Mouse (Mus musculus) heart, embryonic 12.5 days (tissue): ENCODE results near the gene Fam160a2. TPM values are rescaled to one million over a fixed set of nuclear protein-coding genes. Genes with fewer than 3 reads are reported as not detected.
A peak's percentile ranks its signal among the peaks of the same experiment; 100 is the strongest.
"Not testable (repeated sequence)": the region's sequence is repeated elsewhere in the genome, so short reads cannot be mapped to it uniquely, and the experiment has no call there.

Source experiments
- ATAC-seq: fragments of 200-750 bp; cut with Nextera tagmentation; 2 replicates; pipeline ENCODE4 v1.8.0; 2017; ENCODE audit warnings: moderate TSS enrichment, moderate library complexity; ENCODE audit not compliant: insufficient number of reproducible peaks, low FRiP score
- H3K27ac ChIP-seq: fragments of 300-500 bp; sonication (generic); 2 replicates; pipeline ENCODE4 v1.5.1; 2016; ENCODE audit warnings: mild to moderate bottlenecking, moderate library complexity; ENCODE audit not compliant: poor library complexity, severe bottlenecking
- H3K27me3 ChIP-seq: fragments of 300-500 bp; sonication (generic); replicated peaks from 2 replicates; pipeline ENCODE4 v1.6.1; 2016; ENCODE audit warnings: mild to moderate bottlenecking, moderate library complexity
- H3K36me3 ChIP-seq: fragments of 300-500 bp; sonication (generic); 2 replicates; pipeline ENCODE4 v1.6.1; 2016; ENCODE audit warnings: mild to moderate bottlenecking, moderate library complexity
- H3K4me1 ChIP-seq: fragments of 300-500 bp; sonication (generic); replicated peaks from 2 replicates; pipeline ENCODE4 v1.6.1; 2016; ENCODE audit warnings: mild to moderate bottlenecking
- H3K4me2 ChIP-seq: fragments of 300-500 bp; sonication (generic); 2 replicates; pipeline ENCODE4 v1.6.1; 2016; ENCODE audit warnings: mild to moderate bottlenecking, moderate library complexity
- H3K4me3 ChIP-seq: fragments of 300-500 bp; sonication (generic); 2 replicates; pipeline ENCODE4 v1.5.1; 2016; ENCODE audit warnings: mild to moderate bottlenecking
- H3K9ac ChIP-seq: fragments of 300-500 bp; sonication (generic); 2 replicates; pipeline ENCODE4 v1.6.1; 2016; ENCODE audit warnings: mild to moderate bottlenecking, moderate library complexity
- H3K9me3 ChIP-seq: fragments of 300-500 bp; sonication (generic); replicated peaks from 2 replicates; pipeline ENCODE4 v1.6.1; 2016; ENCODE audit warnings: mild to moderate bottlenecking, moderate library complexity
- WGBS: fragments of 180-500 bp; shearing (Covaris S2); methylation state at CpG from one replicate; pipeline ENCODE4 v1.1.7; 2016; 5-methylcytosine and 5-hydroxymethylcytosine counted together
- polyA plus RNA-seq: library from polyadenylated mRNA; unstranded; fragments of >200 nt; fragmentation: Nextera tagmentation; extraction: Ambion mirVana; gene quantifications from 2 replicates; pipeline ENCODE4 v1.2.1, GENCODE M21; 2016

Gene Fam160a2
- polyA plus RNA-seq, 1 experiment from 2014 or later, result 34.0 TPM

- not testable (repeated sequence) for H3K4me1 ChIP-seq, H3K4me3 ChIP-seq, H3K36me3 ChIP-seq, H3K9me3 ChIP-seq, H3K27me3 ChIP-seq, H3K9ac ChIP-seq, H3K27ac ChIP-seq, H3K4me2 ChIP-seq
- WGBS, result no CpG with 5 or more reads among the region's 5 CpGs
- peak; percentile 45; the same call in 1 of the 2 replicates for ATAC-seq
These were observed 43.8 kb downstream of the Fam160a2 start for GRCm38 (mm10) chr7:105356064-105356463.

- Histone ChIP-seq H3K36me3 (no peaks in the 10 kb centered on the region), H3K27me3 (no peaks in the 10 kb centered on the region), H3K9me3 (no peaks in the 10 kb centered on the region), H3K9ac (no peak overlapping the region), H3K27ac (no peak overlapping the region), H3K4me2 (no peak overlapping the region), H3K4me3 (no peak overlapping the region), H3K4me1 (no peaks in the 10 kb centered on the region)
- ATAC-seq, result no peak
- 77% methylated on average over 2 of the region's 2 CpGs for WGBS
These were observed 57.1 kb downstream of the Fam160a2 start for GRCm38 (mm10) chr7:105342752-105343151.

GRCm38 (mm10) chr7:105342170-105342569 lies 57.7 kb downstream of the Fam160a2 start, which contains the start of gene Olfr691:
Gene Olfr691, minus strand, starts transcription at chr7:105342270.
- no peak within 1 kb of the TSS for H3K4me3 ChIP-seq
- no peaks in the 10 kb centered on the region for H3K36me3 ChIP-seq
- 44% methylated on average over 1 of the region's 1 CpGs for WGBS
- H3K4me1 ChIP-seq, result no peaks in the 10 kb centered on the region
- ATAC-seq, result no peak
- no peak within 1 kb of the TSS for H3K9ac ChIP-seq
- H3K4me2 ChIP-seq, result no peak within 1 kb of the TSS
- no peaks in the 10 kb centered on the region for H3K9me3 ChIP-seq
- no peaks in the 10 kb centered on the region for H3K27me3 ChIP-seq
- no peak within 1 kb of the TSS for H3K27ac ChIP-seq

- 73% methylated on average over 1 of the region's 1 CpGs for WGBS
- H3K4me2 ChIP-seq, result no peak within 1 kb of the TSS
These were observed 65.8 kb downstream of the Fam160a2 start, which contains the start of gene Olfr690 for GRCm38 (mm10) chr7:105334004-105334403. Gene Olfr690, minus strand, starts transcription at chr7:105334104.

GRCm38 (mm10) chr7:105325302-105325701 lies 74.6 kb downstream of the Fam160a2 start:
- WGBS, result 63% methylated on average over 2 of the region's 2 CpGs
- Histone ChIP-seq H3K4me1 (no peaks in the 10 kb centered on the region), H3K27ac (no peak overlapping the region), H3K4me3 (no peak overlapping the region), H3K9ac (no peak overlapping the region), H3K4me2 (no peak overlapping the region), H3K27me3 (no peaks in the 10 kb centered on the region), H3K36me3 (no peaks in the 10 kb centered on the region), H3K9me3 (no peaks in the 10 kb centered on the region)
- ATAC-seq, result no peak

More at GRCm38 (mm10) chr7:105334004-105334403, 65.8 kb downstream of the Fam160a2 start, which contains the start of gene Olfr690:
- Histone ChIP-seq H3K4me1 (no peaks in the 10 kb centered on the region), H3K27me3 (no peaks in the 10 kb centered on the region), H3K36me3 (no peaks in the 10 kb centered on the region), H3K9me3 (no peaks in the 10 kb centered on the region), H3K9ac (no peak within 1 kb of the TSS), H3K4me3 (no peak within 1 kb of the TSS), H3K27ac (no peak within 1 kb of the TSS)
- no peak for ATAC-seq

Other genes with a start within 250 kb of the Fam160a2 start
- gene Olfr684, start 236.4 kb downstream of the Fam160a2 start, polyA plus RNA-seq, result not detected in 2 replicates
- gene Olfr685, start 214.0 kb downstream of the Fam160a2 start, polyA plus RNA-seq, result not detected in 2 replicates
- gene Olfr686, start 192.6 kb downstream of the Fam160a2 start, polyA plus RNA-seq, result not detected in 2 replicates
- gene Olfr688, start 112.0 kb downstream of the Fam160a2 start, polyA plus RNA-seq, result not detected in 2 replicates
- not detected in 2 replicates for gene Olfr689, start 88.9 kb downstream of the Fam160a2 start, polyA plus RNA-seq
- not detected in 2 replicates for gene Olfr690, start 66.0 kb downstream of the Fam160a2 start, polyA plus RNA-seq
- not detected in 2 replicates for gene Olfr691, start 57.8 kb downstream of the Fam160a2 start, polyA plus RNA-seq
- gene Olfr692, start 31.8 kb downstream of the Fam160a2 start, polyA plus RNA-seq, result not detected in 2 replicates
- gene Gm5901, start 25.0 kb downstream of the Fam160a2 start, polyA plus RNA-seq, result not detected in 2 replicates
- gene Cnga4, start 4.5 kb upstream of the Fam160a2 start, polyA plus RNA-seq, result not detected in 2 replicates
- not detected in 2 replicates for gene Cckbr, start 25.7 kb upstream of the Fam160a2 start, polyA plus RNA-seq
- gene Cavin3, start 82.2 kb upstream of the Fam160a2 start, polyA plus RNA-seq, result 68.1 and 72.6 TPM in 2 replicates
- 52.4 and 54.6 TPM in 2 replicates for gene Smpd1, start 154.3 kb upstream of the Fam160a2 start, polyA plus RNA-seq
- 48.8 and 52.9 TPM in 2 replicates for gene Apbb1, start 181.6 kb upstream of the Fam160a2 start, polyA plus RNA-seq
- gene Hpx, start 200.1 kb upstream of the Fam160a2 start, polyA plus RNA-seq, result 0.33 and 1.9 TPM in 2 replicates
- gene Trim3, start 233.5 kb upstream of the Fam160a2 start, polyA plus RNA-seq, result 27.9 and 30.7 TPM in 2 replicates
- gene Timm10b, start 240.0 kb upstream of the Fam160a2 start, polyA plus RNA-seq, result 142 and 155 TPM in 2 replicates
- gene Arfip2, start 240.4 kb upstream of the Fam160a2 start, polyA plus RNA-seq, result 45.5 and 45.6 TPM in 2 replicates
- 14.1 and 14.8 TPM in 2 replicates for gene Gm45799, start 240.5 kb upstream of the Fam160a2 start, polyA plus RNA-seq